In the genomic region with DNA sequence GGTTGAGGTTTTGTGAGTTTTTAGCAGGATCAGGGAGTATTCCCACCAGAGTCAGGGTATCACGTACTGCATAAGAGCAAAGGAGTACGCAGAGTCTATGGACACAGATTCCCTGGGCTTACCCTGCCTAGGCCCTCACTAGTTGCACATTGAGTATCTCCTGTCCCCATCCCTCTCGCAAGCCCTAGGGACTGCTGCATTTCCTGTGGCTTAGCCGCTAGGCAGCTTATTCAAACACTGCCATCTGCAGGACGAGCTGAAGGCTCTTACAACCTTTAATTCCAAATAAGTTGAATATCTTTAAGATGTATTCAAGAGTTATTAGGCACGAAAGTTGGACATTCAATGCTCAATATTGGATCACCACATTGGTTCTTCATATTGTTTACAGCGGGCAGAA, we compare ENCODE assay signal across 10 mouse cellular contexts.
DNase-seq lines count a peak whose midpoint lies in the region; ATAC-seq and TF ChIP-seq lines count a peak whose summit lies in the region.
"Had no signal": no experiment of that assay in that cellular context is flagged by ENCODE, and none has a peak within 500 bp of the region (broad histone marks: within the 10 kb centered on the region; RNA-seq: fewer than 3 reads in every experiment).

No protein-coding gene starts in this region.

- no peaks in the 10 kb centered on the region for H3K4me1 ChIP-seq in forebrain, postnatal 0 days (ENCODE audit: insufficient read depth)
- 0 out of 2 replicates have a peak, but pooled peaks cover 5% of the 10 kb centered on the region for H3K4me1 ChIP-seq in forebrain, embryonic 10.5 days
- no peaks in the 10 kb centered on the region for H3K4me1 ChIP-seq in lung, adult 2 months (ENCODE audit: control insufficient read depth, insufficient read depth, low read length)
- H3K4me1 ChIP-seq in midbrain, postnatal 0 days (ENCODE audit: insufficient read depth, low read length), result no peaks in the 10 kb centered on the region
- no peaks in the 10 kb centered on the region for H3K4me1 ChIP-seq in limb, embryonic 10.5 days

- TF ChIP-seq CTCF in forebrain, postnatal 0 days (IDR thresholded peaks at IDR 0.05; ENCODE audit: low read depth), result peak; percentile 74
- TF ChIP-seq CTCF in lung, adult 2 months (IDR thresholded peaks at IDR 0.05; ENCODE audit: insufficient read depth, low read length), result peak; percentile 46; the same call in 1 of the 2 replicates
- TF ChIP-seq CTCF in midbrain, postnatal 0 days (IDR thresholded peaks at IDR 0.05), result peak; percentile 72

- H3K4me2 ChIP-seq in forebrain, postnatal 0 days (ENCODE audit: low read depth), result no peak overlapping the region
- H3K4me2 ChIP-seq in midbrain, postnatal 0 days (ENCODE audit: low read depth, low read length, poor library complexity, severe bottlenecking), result no peak overlapping the region
- H3K4me2 ChIP-seq: heart, embryonic 15.5 days had no signal

- no peak for ATAC-seq in forebrain, postnatal 0 days
- ATAC-seq in midbrain, postnatal 0 days (ENCODE audit: low FRiP score), result no peak

- no peak overlapping the region for H3K27ac ChIP-seq in forebrain, postnatal 0 days (ENCODE audit: low read depth, low read length)
- H3K27ac ChIP-seq in forebrain, embryonic 10.5 days, result no peak overlapping the region
- H3K27ac ChIP-seq in midbrain, postnatal 0 days (ENCODE audit: low read depth, low read length), result no peak overlapping the region
- no peak overlapping the region for H3K27ac ChIP-seq in limb, embryonic 10.5 days
- H3K27ac ChIP-seq: heart, embryonic 15.5 days had no signal

- TF ChIP-seq POLR2A in lung, adult 2 months (IDR thresholded peaks at IDR 0.05; ENCODE audit: borderline replicate concordance, extremely low read depth, low read depth, low read length), result no peak

- H3K9ac ChIP-seq in forebrain, postnatal 0 days, result no peak overlapping the region
- no peak overlapping the region for H3K9ac ChIP-seq in midbrain, postnatal 0 days (replicated peaks; ENCODE audit: low read length, poor library complexity, severe bottlenecking)
- H3K9ac ChIP-seq: heart, embryonic 15.5 days had no signal

- no peak overlapping the region for H3K4me3 ChIP-seq in forebrain, postnatal 0 days (ENCODE audit: low read depth, low read length)
- no peak overlapping the region for H3K4me3 ChIP-seq in forebrain, embryonic 10.5 days
- H3K4me3 ChIP-seq in lung, adult 2 months (replicated peaks; ENCODE audit: extremely low read depth, low read depth, low read length), result no peak overlapping the region
- H3K4me3 ChIP-seq in midbrain, postnatal 0 days (ENCODE audit: low read depth, low read length), result no peak overlapping the region
- H3K4me3 ChIP-seq in limb, embryonic 10.5 days, result no peak overlapping the region
- H3K4me3 ChIP-seq: heart, embryonic 15.5 days had no signal

- DNase-seq in forebrain, postnatal 0 days, result peak; percentile 45
- no peak for DNase-seq in forebrain, embryonic 10.5 days (ENCODE audit: extremely low spot score, low spot score)
- DNase-seq in lung, adult 2 months, result no peak
- no peak for DNase-seq in lung, postnatal 25 days (ENCODE audit: low spot score)
- DNase-seq in brain, adult 2 months (ENCODE audit: low read depth, low spot score), result peak; percentile 86
- DNase-seq in midbrain, postnatal 0 days (ENCODE audit: low spot score), result peak; percentile 50
- DNase-seq in limb, embryonic 10.5 days (ENCODE audit: low spot score), result no peak
- DNase-seq in gastrocnemius, postnatal 10 days, result no peak
- DNase-seq: cerebellum, adult 9-11 months had no signal

- H3K36me3 ChIP-seq in forebrain, postnatal 0 days (ENCODE audit: insufficient read depth), result peaks cover 14% of the 10 kb centered on the region
- peaks cover 23% of the 10 kb centered on the region for H3K36me3 ChIP-seq in forebrain, embryonic 10.5 days (replicated peaks)
- H3K36me3 ChIP-seq in midbrain, postnatal 0 days (ENCODE audit: insufficient read depth, low read length), result peaks cover 11% of the 10 kb centered on the region
- peaks cover 17% of the 10 kb centered on the region for H3K36me3 ChIP-seq in limb, embryonic 10.5 days
- H3K36me3 ChIP-seq: heart, embryonic 15.5 days had no signal

- no peaks in the 10 kb centered on the region for H3K27me3 ChIP-seq in forebrain, postnatal 0 days (ENCODE audit: insufficient read depth, low read length)
- H3K27me3 ChIP-seq in forebrain, embryonic 10.5 days (ENCODE audit: poor library complexity, severe bottlenecking), result no peaks in the 10 kb centered on the region
- H3K27me3 ChIP-seq in midbrain, postnatal 0 days (ENCODE audit: insufficient read depth, low read length), result no peaks in the 10 kb centered on the region
- no peaks in the 10 kb centered on the region for H3K27me3 ChIP-seq in limb, embryonic 10.5 days (ENCODE audit: low read depth, poor library complexity, severe bottlenecking)
- H3K27me3 ChIP-seq: heart, embryonic 15.5 days had no signal

- 48% methylated on average over 7 of the region's 7 CpGs for WGBS in forebrain, postnatal 0 days
- WGBS in forebrain, embryonic 10.5 days, result 48% methylated on average over 7 of the region's 7 CpGs
- 46% methylated on average over 7 of the region's 7 CpGs for WGBS in lung, adult 2 months
- 48% methylated on average over 7 of the region's 7 CpGs for WGBS in midbrain, postnatal 0 days
- WGBS in limb, embryonic 10.5 days, result 48% methylated on average over 7 of the region's 7 CpGs

- H3K9me3 ChIP-seq in forebrain, postnatal 0 days (ENCODE audit: low read length), result no peaks in the 10 kb centered on the region
- no peaks in the 10 kb centered on the region for H3K9me3 ChIP-seq in forebrain, embryonic 10.5 days
- H3K9me3 ChIP-seq in midbrain, postnatal 0 days (ENCODE audit: low read length), result no peaks in the 10 kb centered on the region
- no peaks in the 10 kb centered on the region for H3K9me3 ChIP-seq in limb, embryonic 10.5 days (replicated peaks)
- H3K9me3 ChIP-seq: heart, embryonic 15.5 days had no signal

Comparison
In these comparisons a context has a peak if more than half of its experiments do, and no peak if none do; other contexts are left out.
1. DNase-seq: peak in forebrain, postnatal 0 days (single experiment), brain, adult 2 months (single experiment) and midbrain, postnatal 0 days (single experiment); none in forebrain, embryonic 10.5 days (single experiment), lung, adult 2 months (single experiment), lung, postnatal 25 days (single experiment), limb, embryonic 10.5 days (single experiment) and gastrocnemius, postnatal 10 days (single experiment).
2. Peak in every context shown above with its lines, with median percentiles within 50 percentile points of each other: CTCF ChIP-seq.